Mouse (Mus musculus) MEL (cell line): ENCODE data around the gene Phlda2.

Experiments
- BHLHE40 ChIP-seq: IDR thresholded peaks from 2 replicates; pipeline ENCODE4 v1.6.1; 2012; ENCODE audit warnings: low read depth, mild to moderate bottlenecking, inconsistent platforms, low read length, improper control_type of control experiment, borderline replicate concordance
- CTCF ChIP-seq, 3 experiments: IDR thresholded peaks in 2 of 3; conservative IDR thresholded peaks in 1 of 3; 2 replicates each; pipeline ENCODE4 v1.5.1; 2011 to 2012; ENCODE audit warnings: low read length in 3 of 3, low read depth in 2 of 3, mild to moderate bottlenecking in 2 of 3, improper control_type of control experiment in 1 of 3, inconsistent platforms in 1 of 3, mixed read lengths in 1 of 3, moderate library complexity in 1 of 3; ENCODE audit not compliant: control insufficient read depth in 1 of 3, insufficient read depth in 1 of 3, poor library complexity in 1 of 3, severe bottlenecking in 1 of 3
- ELF1 ChIP-seq: IDR thresholded peaks from 2 replicates; pipeline ENCODE4 v1.6.1; 2014; ENCODE audit warnings: low read depth, mild to moderate bottlenecking, inconsistent platforms, low read length, improper control_type of control experiment, moderate library complexity
- ETS1 ChIP-seq: IDR thresholded peaks from 2 replicates; pipeline ENCODE4 v1.6.1; 2012; ENCODE audit warnings: low read depth, mild to moderate bottlenecking, inconsistent platforms, low read length, improper control_type of control experiment, moderate library complexity
- MXI1 ChIP-seq: IDR thresholded peaks from 2 replicates; pipeline ENCODE4 v1.6.1; 2011; ENCODE audit warnings: mild to moderate bottlenecking, low read depth, low read length, improper control_type of control experiment
- POLR2A ChIP-seq, 2 experiments: IDR thresholded peaks; 2 replicates each; pipeline ENCODE4 v1.6.1; 2011 to 2012; ENCODE audit warnings: low read length in 2 of 2, mild to moderate bottlenecking in 2 of 2, control low read depth in 1 of 2, improper control_type of control experiment in 1 of 2, low read depth in 1 of 2, moderate library complexity in 1 of 2; ENCODE audit not compliant: control insufficient read depth in 1 of 2, insufficient read depth in 1 of 2, poor library complexity in 1 of 2
- POLR2AphosphoS2 ChIP-seq: IDR thresholded peaks from 2 replicates; pipeline ENCODE4 v1.6.1; 2011; ENCODE audit warnings: low read length, improper control_type of control experiment
- POLR2AphosphoS5 ChIP-seq: IDR thresholded peaks from 2 replicates; pipeline ENCODE4 v1.6.1; 2012; ENCODE audit warnings: low read depth, borderline replicate concordance, mild to moderate bottlenecking, inconsistent platforms, low read length, moderate library complexity, mixed read lengths
- TBP ChIP-seq: IDR thresholded peaks from 2 replicates; pipeline ENCODE4 v1.8.0; 2011; ENCODE audit warnings: low read depth, low read length, improper control_type of control experiment
- USF1 ChIP-seq: IDR thresholded peaks from 2 replicates; pipeline ENCODE4 v1.6.1; 2014; ENCODE audit warnings: low read depth, mild to moderate bottlenecking, inconsistent platforms, low read length, improper control_type of control experiment, moderate library complexity
- ZKSCAN1 ChIP-seq: IDR thresholded peaks from 2 replicates; pipeline ENCODE4 v1.6.1; 2012; ENCODE audit warnings: low read depth, mild to moderate bottlenecking, inconsistent platforms, low read length, improper control_type of control experiment, moderate library complexity

- TF ChIP-seq POLR2AphosphoS2 (no peak), POLR2AphosphoS5 (no peak), CTCF (IDR thresholded peaks at IDR 0.05 in 2 of 3, conservative IDR thresholded peaks at IDR 0.05 in 1 of 3; ENCODE audit: control insufficient read depth in 1 of 3, insufficient read depth in 1 of 3, low read depth in 2 of 3, low read length in 3 of 3, poor library complexity in 1 of 3, severe bottlenecking in 1 of 3) (no peak), MXI1 (no peak), USF1 (no peak), ETS1 (no peak), ELF1 (no peak), ZKSCAN1 (no peak), POLR2A (IDR thresholded peaks at IDR 0.05; ENCODE audit: control insufficient read depth in 1 of 2, insufficient read depth in 1 of 2, low read depth in 1 of 2, low read length in 2 of 2, poor library complexity in 1 of 2) (no peak), TBP (no peak), BHLHE40 (no peak)
Measured at GRCm38 (mm10) chr7:143533284-143533683, 30.3 kb upstream of the Phlda2 start.
